Mouse (Mus musculus): Measurements from ENCODE around the gene Tbc1d14.

- no peak for TF ChIP-seq POLR2A (IDR thresholded peaks at IDR 0.05; ENCODE audit: extremely low read depth, insufficient read depth, low read length)
- TF ChIP-seq CTCF (IDR thresholded peaks at IDR 0.05; ENCODE audit: low read depth, low read length), result no peak
These were observed 115.6 kb downstream of the Tbc1d14 start for GRCm38 (mm10) chr5:36477486-36477885.
